Mouse (Mus musculus): ENCODE data around the gene B4galnt4. TPM values are rescaled to one million over a fixed set of nuclear protein-coding genes. Genes with fewer than 3 reads are reported as not detected.
A peak's percentile ranks its signal among the peaks of the same experiment; 100 is the strongest.

B4galnt4 gene
- total and polyA plus RNA-seq, 3 experiments, result not detected

GRCm38 (mm10) chr7:141041661-141042060, 19.2 kb upstream of the B4galnt4 start:
- Histone ChIP-seq H3K9me3 (replicated peaks) (no peaks in the 10 kb centered on the region), H3K36me3 (replicated peaks) (no peaks in the 10 kb centered on the region), H3K27me3 (ENCODE audit: insufficient read depth, low read length) (peaks cover 17% of the 10 kb centered on the region), H3K4me1 (ENCODE audit: insufficient read depth, low read depth, low read length) (no peaks in the 10 kb centered on the region), H3K4me3 (ENCODE audit: low read depth, low read length) (no peak overlapping the region)
- ATAC-seq (ENCODE audit: extremely low read depth, insufficient number of reproducible peaks, low FRiP score, poor library complexity, severe bottlenecking), result no peak
- no peak for DNase-seq (ENCODE audit: low spot score)
- TF ChIP-seq TAL1 (conservative IDR thresholded peaks at IDR 0.05; ENCODE audit: low read depth, low read length) (no peak), CTCF (IDR thresholded peaks at IDR 0.05; ENCODE audit: low read depth, low read length) (no peak), POLR2AphosphoS5 (IDR thresholded peaks at IDR 0.05; ENCODE audit: insufficient replicate concordance, low read depth, low read length) (no peak), GATA2 (IDR thresholded peaks at IDR 0.05; ENCODE audit: borderline replicate concordance, low read depth, low read length) (no peak), GATA1 (IDR thresholded peaks at IDR 0.05; ENCODE audit: borderline replicate concordance, low read length) (no peak)

DNA sequence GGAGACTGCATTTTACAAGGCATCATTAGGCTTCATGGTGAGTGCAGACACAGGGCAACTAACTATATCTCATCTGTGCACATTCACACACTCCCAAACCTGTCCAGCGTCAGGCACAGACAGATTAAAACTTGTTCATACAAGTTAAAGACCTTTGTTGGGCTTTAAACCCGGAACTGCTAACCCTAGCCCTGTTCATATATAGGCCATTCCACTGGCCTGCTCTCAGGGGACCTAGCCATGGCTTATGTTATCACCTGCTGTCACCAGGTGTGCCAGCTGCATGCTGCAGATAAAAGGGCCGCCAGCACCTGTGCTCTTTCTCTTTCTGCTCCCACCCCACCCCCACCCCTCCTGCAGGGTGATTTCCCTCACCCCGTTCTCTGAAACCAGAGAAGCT, 18.4 kb upstream of the B4galnt4 start:
- ATAC-seq (ENCODE audit: extremely low read depth, insufficient number of reproducible peaks, low FRiP score, poor library complexity, severe bottlenecking) (no peak), DNase-seq (ENCODE audit: low spot score) (no peak)
- H3K27me3 ChIP-seq (ENCODE audit: insufficient read depth, low read length), result peaks cover 22% of the 10 kb centered on the region
- TF ChIP-seq GATA1 (IDR thresholded peaks at IDR 0.05; ENCODE audit: borderline replicate concordance, low read length) (no peak), POLR2AphosphoS5 (IDR thresholded peaks at IDR 0.05; ENCODE audit: insufficient replicate concordance, low read depth, low read length) (no peak), GATA2 (IDR thresholded peaks at IDR 0.05; ENCODE audit: borderline replicate concordance, low read depth, low read length) (no peak), TAL1 (conservative IDR thresholded peaks at IDR 0.05; ENCODE audit: low read depth, low read length) (no peak), CTCF (IDR thresholded peaks at IDR 0.05; ENCODE audit: low read depth, low read length) (no peak)
- no peaks in the 10 kb centered on the region for H3K36me3 ChIP-seq (replicated peaks)
- no peaks in the 10 kb centered on the region for H3K9me3 ChIP-seq (replicated peaks)
- H3K4me1 ChIP-seq (ENCODE audit: insufficient read depth, low read depth, low read length), result peaks cover 8% of the 10 kb centered on the region; the same call in 1 of the 2 replicates
- no peak overlapping the region for H3K4me3 ChIP-seq (ENCODE audit: low read depth, low read length)

DNA sequence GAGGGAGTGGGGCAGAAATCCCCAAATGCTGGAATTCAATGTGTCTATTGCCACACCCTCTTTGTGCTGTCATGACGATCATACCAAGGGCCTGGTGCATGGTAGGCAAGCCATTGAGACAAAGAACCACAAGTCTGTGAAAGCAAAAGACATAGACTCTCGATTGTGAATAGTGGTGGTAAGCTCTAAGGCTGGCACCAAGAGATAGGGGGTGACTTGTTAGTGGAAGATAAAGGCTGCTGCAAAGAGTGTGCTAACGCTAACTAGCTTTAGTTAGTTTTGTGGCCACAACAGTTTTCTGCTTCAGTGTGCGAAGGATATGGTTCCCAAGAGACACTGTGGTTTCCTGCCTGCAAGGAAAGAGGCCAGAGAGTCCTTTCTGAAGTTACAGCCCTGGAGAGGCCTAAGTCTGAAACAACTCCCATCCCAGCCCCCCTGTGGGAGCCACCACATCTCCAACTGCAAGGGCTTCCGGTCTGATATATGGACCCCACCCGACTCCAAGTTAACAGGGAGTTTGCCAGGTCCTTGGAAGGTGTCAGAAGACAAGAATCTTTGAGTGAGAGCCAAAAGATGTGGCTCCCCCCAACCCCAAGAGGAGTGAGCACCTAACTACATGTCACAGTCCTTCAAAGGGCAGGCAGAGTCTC, 13.8 kb upstream of the B4galnt4 start:
- H3K27me3 ChIP-seq (ENCODE audit: insufficient read depth, low read length), result peaks cover 22% of the 10 kb centered on the region
- H3K9me3 ChIP-seq (replicated peaks), result no peaks in the 10 kb centered on the region
- TF ChIP-seq GATA1 (IDR thresholded peaks at IDR 0.05; ENCODE audit: borderline replicate concordance, low read length) (no peak), POLR2AphosphoS5 (IDR thresholded peaks at IDR 0.05; ENCODE audit: insufficient replicate concordance, low read depth, low read length) (no peak), GATA2 (IDR thresholded peaks at IDR 0.05; ENCODE audit: borderline replicate concordance, low read depth, low read length) (no peak), TAL1 (conservative IDR thresholded peaks at IDR 0.05; ENCODE audit: low read depth, low read length) (no peak), CTCF (IDR thresholded peaks at IDR 0.05; ENCODE audit: low read depth, low read length) (no peak)
- ATAC-seq (ENCODE audit: extremely low read depth, insufficient number of reproducible peaks, low FRiP score, poor library complexity, severe bottlenecking), result no peak
- no peak for DNase-seq (ENCODE audit: low spot score)
- no peak overlapping the region for H3K4me3 ChIP-seq (ENCODE audit: low read depth, low read length)
- H3K4me1 ChIP-seq (ENCODE audit: insufficient read depth, low read depth, low read length), result peaks cover 25% of the 10 kb centered on the region
- H3K36me3 ChIP-seq (replicated peaks), result no peaks in the 10 kb centered on the region

DNA sequence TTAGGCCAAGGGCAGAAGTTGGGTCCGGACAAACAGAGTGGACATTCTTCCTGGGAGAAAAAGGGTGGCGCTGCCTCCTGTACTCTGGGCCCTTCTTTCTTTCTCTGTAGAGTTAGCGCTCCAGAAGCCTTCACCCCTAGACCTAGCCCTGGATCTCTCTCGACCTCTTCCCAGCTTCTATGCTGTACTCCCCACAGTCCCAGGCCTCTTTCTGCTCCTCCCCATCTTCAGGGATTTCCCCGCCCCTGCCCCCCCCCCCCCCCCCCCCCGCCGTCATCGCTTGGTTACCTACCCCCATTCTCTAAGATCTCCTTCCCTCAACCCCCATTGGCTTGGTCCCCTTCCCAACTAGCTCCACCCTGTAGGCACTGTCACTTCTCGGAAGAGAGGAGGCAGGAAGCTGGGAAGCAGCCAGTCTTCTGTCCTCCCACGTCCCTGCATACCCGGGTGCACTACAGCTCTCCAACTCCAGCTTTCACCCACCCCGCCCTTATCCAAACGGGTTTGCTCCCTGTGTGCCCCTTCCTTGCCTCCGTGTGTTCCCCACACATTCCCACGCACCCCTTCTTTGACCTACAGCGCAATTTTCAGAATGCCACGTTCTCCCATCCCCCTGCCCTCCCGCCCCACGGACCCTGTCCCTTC, 13.2 kb upstream of the B4galnt4 start:
- H3K9me3 ChIP-seq (replicated peaks), result no peaks in the 10 kb centered on the region
- H3K4me1 ChIP-seq (ENCODE audit: insufficient read depth, low read depth, low read length), result peaks cover 25% of the 10 kb centered on the region
- H3K27me3 ChIP-seq (ENCODE audit: insufficient read depth, low read length), result peaks cover 22% of the 10 kb centered on the region
- H3K36me3 ChIP-seq (replicated peaks), result no peaks in the 10 kb centered on the region
- H3K4me3 ChIP-seq (ENCODE audit: low read depth, low read length), result peak overlapping the region; percentile 53; the same call in 1 of the 2 replicates
- no peak for TF ChIP-seq GATA2 (IDR thresholded peaks at IDR 0.05; ENCODE audit: borderline replicate concordance, low read depth, low read length)
- no peak for TF ChIP-seq POLR2AphosphoS5 (IDR thresholded peaks at IDR 0.05; ENCODE audit: insufficient replicate concordance, low read depth, low read length)
- TF ChIP-seq CTCF (IDR thresholded peaks at IDR 0.05; ENCODE audit: low read depth, low read length), result no peak
- TF ChIP-seq TAL1 (conservative IDR thresholded peaks at IDR 0.05; ENCODE audit: low read depth, low read length), result no peak
- no peak for TF ChIP-seq GATA1 (IDR thresholded peaks at IDR 0.05; ENCODE audit: borderline replicate concordance, low read length)
- DNase-seq (ENCODE audit: low spot score) (no peak), ATAC-seq (ENCODE audit: extremely low read depth, insufficient number of reproducible peaks, low FRiP score, poor library complexity, severe bottlenecking) (no peak)

DNA sequence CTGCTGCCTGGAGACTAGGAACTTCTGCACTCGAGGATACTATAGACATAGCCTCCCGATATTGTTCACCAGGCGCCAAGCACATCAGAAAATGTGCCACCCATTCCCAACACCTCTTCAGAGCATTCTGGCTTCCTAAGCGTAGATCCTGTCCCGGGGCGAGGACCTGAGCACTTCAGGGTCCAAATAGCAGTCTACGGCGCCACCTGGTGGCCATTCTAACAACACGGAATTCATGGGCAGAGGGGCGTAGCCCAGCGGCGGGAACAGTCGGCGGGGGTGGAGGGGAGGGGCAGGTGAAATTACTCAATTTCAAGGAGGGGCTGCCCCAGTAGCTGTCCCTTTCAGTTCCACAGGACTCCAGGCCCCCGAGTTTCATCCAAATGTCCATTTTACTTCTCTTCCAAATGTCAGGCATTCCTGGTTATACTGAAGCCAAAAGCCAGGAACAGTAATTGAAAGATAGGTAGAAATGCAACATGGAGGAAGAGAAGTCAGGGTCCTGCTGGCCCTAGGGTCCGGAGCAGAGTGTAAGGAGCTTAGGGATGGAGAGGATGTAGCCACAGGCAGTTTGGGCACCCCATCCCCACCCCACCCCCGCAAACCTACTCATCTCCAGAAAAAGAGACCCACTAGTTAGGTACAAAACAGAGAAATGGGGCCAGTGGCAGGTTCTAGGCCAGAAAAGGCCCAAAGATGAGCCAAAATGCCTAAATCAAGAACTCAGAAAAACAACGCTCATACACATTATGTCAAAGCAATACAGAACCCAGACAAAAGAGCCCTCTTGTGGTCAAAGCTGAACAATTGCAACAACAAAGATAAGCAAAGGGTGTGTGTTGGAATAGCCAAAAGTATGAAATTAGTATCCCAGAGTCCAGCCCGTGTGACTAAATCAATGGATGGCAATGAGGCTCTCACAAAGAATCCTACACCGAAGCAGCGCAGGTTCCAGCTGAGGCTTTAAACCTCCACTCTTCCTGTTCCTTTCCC, 12.4 kb upstream of the B4galnt4 start:
- Histone ChIP-seq H3K4me1 (ENCODE audit: insufficient read depth, low read depth, low read length) (peaks cover 25% of the 10 kb centered on the region), H3K27me3 (ENCODE audit: insufficient read depth, low read length) (peaks cover 18% of the 10 kb centered on the region; the same call in 1 of the 2 replicates), H3K4me3 (ENCODE audit: low read depth, low read length) (peak overlapping the region; percentile 53; the same call in 1 of the 2 replicates), H3K9me3 (replicated peaks) (no peaks in the 10 kb centered on the region), H3K36me3 (replicated peaks) (no peaks in the 10 kb centered on the region)
- TF ChIP-seq TAL1 (conservative IDR thresholded peaks at IDR 0.05; ENCODE audit: low read depth, low read length) (no peak), CTCF (IDR thresholded peaks at IDR 0.05; ENCODE audit: low read depth, low read length) (peak; percentile 33; the same call in 1 of the 2 replicates), POLR2AphosphoS5 (IDR thresholded peaks at IDR 0.05; ENCODE audit: insufficient replicate concordance, low read depth, low read length) (no peak)
- ATAC-seq (ENCODE audit: extremely low read depth, insufficient number of reproducible peaks, low FRiP score, poor library complexity, severe bottlenecking) (peak; percentile 80; the same call in 1 of the 2 replicates), DNase-seq (ENCODE audit: low spot score) (peak; percentile 74)

Data from G1E (cell line).